Mouse (Mus musculus) limb, embryonic 14.5 days (tissue): Measurements from ENCODE around the gene Cacna2d3. TPM values are rescaled to one million over a fixed set of nuclear protein-coding genes. Genes with fewer than 3 reads are reported as not detected.

Source experiments
- ATAC-seq: fragments of 200-750 bp; cut with Nextera tagmentation; 2 replicates; pipeline ENCODE4 v1.8.0; 2017; ENCODE audit warnings: low read depth, moderate number of reproducible peaks, moderate TSS enrichment; ENCODE audit not compliant: low FRiP score
- DNase-seq: peaks from one replicate; pipeline ENCODE4 v3.0.0-alpha.2; 2015; ENCODE audit warnings: low spot score
- H3K27ac ChIP-seq: fragments of 300-500 bp; sonication (generic); replicated peaks from 2 replicates; pipeline ENCODE4 v1.5.1; 2014; ENCODE audit warnings: low read depth, mild to moderate bottlenecking, low read length, moderate library complexity, mixed read lengths
- H3K27me3 ChIP-seq: fragments of 300-500 bp; sonication (generic); 2 replicates; pipeline ENCODE4 v1.6.1; 2014; ENCODE audit warnings: low read length, mixed read lengths; ENCODE audit not compliant: control insufficient read depth, insufficient read depth
- H3K36me3 ChIP-seq: fragments of 300-500 bp; sonication (generic); 2 replicates; pipeline ENCODE4 v1.6.1; 2014; ENCODE audit warnings: mild to moderate bottlenecking, low read length, moderate library complexity, mixed read lengths; ENCODE audit not compliant: control insufficient read depth, insufficient read depth
- H3K4me1 ChIP-seq: fragments of 300-500 bp; sonication (generic); 2 replicates; pipeline ENCODE4 v1.6.1; 2014; ENCODE audit warnings: antibody characterized with exemption, low read length, mixed read lengths; ENCODE audit not compliant: control insufficient read depth, insufficient read depth
- H3K4me2 ChIP-seq: fragments of 300-500 bp; sonication (generic); replicated peaks from 2 replicates; pipeline ENCODE4 v1.6.1; 2014; ENCODE audit warnings: low read depth, mild to moderate bottlenecking, low read length, moderate library complexity; ENCODE audit not compliant: severe bottlenecking
- H3K4me3 ChIP-seq: fragments of 300-500 bp; sonication (generic); replicated peaks from 2 replicates; pipeline ENCODE4 v1.5.1; 2014; ENCODE audit warnings: low read length
- H3K9ac ChIP-seq: fragments of 300-500 bp; sonication (generic); 2 replicates; pipeline ENCODE4 v1.6.1; 2014; ENCODE audit warnings: mild to moderate bottlenecking, low read depth, low read length, moderate library complexity; ENCODE audit not compliant: severe bottlenecking
- H3K9me3 ChIP-seq: fragments of 300-500 bp; sonication (generic); 2 replicates; pipeline ENCODE4 v1.6.1; 2016; ENCODE audit warnings: low read length; ENCODE audit not compliant: control insufficient read depth
- POLR2A ChIP-seq: fragments of 200-500 bp; IDR thresholded peaks from 2 replicates; pipeline ENCODE4 v1.8.0; 2012; ENCODE audit warnings: inconsistent platforms, mild to moderate bottlenecking, moderate library complexity, borderline replicate concordance; ENCODE audit not compliant: insufficient read depth, insufficient read length; ENCODE audit errors: extremely low read depth
- WGBS: fragments of 180-500 bp; shearing (Covaris S2); extraction: QIAGEN DNeasy Blood & Tissue Kit; methylation state at CpG from one replicate; pipeline ENCODE4 v1.1.7; 2014; 5-methylcytosine and 5-hydroxymethylcytosine counted together
- polyA plus RNA-seq, 2 experiments: library from polyadenylated mRNA; depleted of rRNA in 1 of 2; stranded (reverse) in 1 of 2; unstranded in 1 of 2; fragments of >200 nt; fragmentation: Nextera tagmentation in 1 of 2; extraction: Ambion mirVana in 1 of 2; gene quantifications; 2 replicates each; pipeline versions ENCODE4 v1.2.1 to v1.2.3; 2012 to 2014

Cacna2d3 gene
- polyA plus RNA-seq, 2 experiments: 4.9 to 6.3 TPM

GRCm38 (mm10) chr14:29561122-29561834 lies 160.4 kb downstream of the Cacna2d3 start:
- no peak overlapping the region for H3K4me2 ChIP-seq
- DNase-seq (peak; percentile 52), ATAC-seq (peak; percentile 55)
- H3K9me3 ChIP-seq: no peaks in the 10 kb centered on the region
- no peak overlapping the region for H3K27ac ChIP-seq
- H3K4me1 ChIP-seq: no peaks in the 10 kb centered on the region
- H3K4me3 ChIP-seq: no peak overlapping the region
- H3K9ac ChIP-seq: no peak overlapping the region
- TF ChIP-seq POLR2A: no peak
- 24% methylated on average over 11 of the region's 11 CpGs for WGBS
- H3K36me3 ChIP-seq: no peaks in the 10 kb centered on the region
- H3K27me3 ChIP-seq: no peaks in the 10 kb centered on the region

- TF ChIP-seq POLR2A: no peak
- no peaks in the 10 kb centered on the region for H3K27me3 ChIP-seq
- no peak overlapping the region for H3K4me2 ChIP-seq
- ATAC-seq: no peak
- H3K27ac ChIP-seq: no peak overlapping the region
- H3K9ac ChIP-seq: no peak overlapping the region
- no peak overlapping the region for H3K4me3 ChIP-seq
- H3K36me3 ChIP-seq: no peaks in the 10 kb centered on the region
- H3K9me3 ChIP-seq: no peaks in the 10 kb centered on the region
- DNase-seq: no peak
- H3K4me1 ChIP-seq: no peaks in the 10 kb centered on the region
- WGBS: 91% methylated on average over 8 of the region's 8 CpGs
Observed at GRCm38 (mm10) chr14:29558440-29558839, 163.2 kb downstream of the Cacna2d3 start.

DNA sequence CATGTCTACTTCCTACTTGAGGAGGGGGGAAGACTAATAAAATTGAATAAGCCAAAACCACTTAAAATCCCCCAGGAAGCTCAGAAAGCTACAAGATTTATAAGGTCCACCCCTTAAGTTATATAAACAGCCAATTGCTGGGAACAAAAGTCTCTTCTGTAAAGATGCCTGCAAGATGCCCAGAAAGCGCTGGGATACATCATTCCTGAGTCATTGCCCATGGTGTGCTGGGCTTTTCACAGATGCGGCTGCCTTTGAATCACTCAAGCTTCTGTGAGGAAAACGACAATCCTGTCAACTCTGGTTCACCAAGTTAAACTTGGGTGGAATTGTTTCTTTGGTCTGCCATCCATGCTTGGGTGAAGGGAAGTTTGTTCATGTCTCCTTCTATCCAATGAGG lies 165.5 kb downstream of the Cacna2d3 start:
- DNase-seq (no peak), ATAC-seq (no peak)
- Histone ChIP-seq H3K4me2 (no peak overlapping the region), H3K36me3 (no peaks in the 10 kb centered on the region), H3K9me3 (no peaks in the 10 kb centered on the region), H3K27me3 (no peaks in the 10 kb centered on the region), H3K9ac (no peak overlapping the region), H3K4me1 (no peaks in the 10 kb centered on the region), H3K27ac (no peak overlapping the region), H3K4me3 (no peak overlapping the region)
- TF ChIP-seq POLR2A: no peak
- 86% methylated on average over 3 of the region's 3 CpGs for WGBS

- H3K36me3 ChIP-seq: no peaks in the 10 kb centered on the region
- H3K9ac ChIP-seq: no peak overlapping the region
- ATAC-seq: no peak
- no peaks in the 10 kb centered on the region for H3K9me3 ChIP-seq
- H3K4me2 ChIP-seq: no peak overlapping the region
- DNase-seq: no peak
- H3K4me3 ChIP-seq: no peak overlapping the region
- no peak for TF ChIP-seq POLR2A
- H3K4me1 ChIP-seq: no peaks in the 10 kb centered on the region
- no peak overlapping the region for H3K27ac ChIP-seq
- WGBS: 78% methylated on average over 5 of the region's 5 CpGs
- no peaks in the 10 kb centered on the region for H3K27me3 ChIP-seq
Observed at GRCm38 (mm10) chr14:29552471-29552870, 169.2 kb downstream of the Cacna2d3 start.

DNA sequence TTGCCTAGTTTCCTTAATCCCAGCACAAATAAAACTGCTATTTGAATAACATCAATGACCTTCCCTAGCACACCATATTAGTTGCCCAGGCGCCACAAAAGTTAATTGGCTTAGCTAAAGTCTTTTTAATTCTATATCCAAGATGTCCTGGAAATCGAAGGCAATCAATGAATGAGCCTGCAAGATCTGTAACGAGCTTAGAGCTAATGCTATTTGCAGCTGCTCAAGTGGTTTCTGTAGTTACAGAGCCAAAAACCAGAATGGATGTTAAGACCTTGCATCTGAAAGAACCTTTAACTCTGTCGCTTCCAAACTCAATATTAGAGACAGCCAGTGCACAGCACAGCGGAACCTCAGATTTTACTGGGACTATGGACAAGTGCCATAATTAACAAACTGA lies 173.0 kb downstream of the Cacna2d3 start:
- no peak for TF ChIP-seq POLR2A
- no peak for DNase-seq
- Histone ChIP-seq H3K4me2 (no peak overlapping the region), H3K9me3 (no peaks in the 10 kb centered on the region), H3K27me3 (no peaks in the 10 kb centered on the region), H3K4me1 (no peaks in the 10 kb centered on the region), H3K36me3 (no peaks in the 10 kb centered on the region), H3K9ac (no peak overlapping the region), H3K27ac (no peak overlapping the region), H3K4me3 (no peak overlapping the region)
- 55% methylated on average over 5 of the region's 5 CpGs for WGBS
- ATAC-seq: no peak
